Mouse (Mus musculus): ENCODE measurements around the gene Plekhh3. TPM values are rescaled to one million over a fixed set of nuclear protein-coding genes. Genes with fewer than 3 reads are reported as not detected.
"Not testable (repeated sequence)": the region's sequence is repeated elsewhere in the genome, so short reads cannot be mapped to it uniquely, and the experiment has no call there.

Plekhh3 gene
- polyA plus RNA-seq, 1 experiment from 2014 or later, result 28.7 TPM

DNA sequence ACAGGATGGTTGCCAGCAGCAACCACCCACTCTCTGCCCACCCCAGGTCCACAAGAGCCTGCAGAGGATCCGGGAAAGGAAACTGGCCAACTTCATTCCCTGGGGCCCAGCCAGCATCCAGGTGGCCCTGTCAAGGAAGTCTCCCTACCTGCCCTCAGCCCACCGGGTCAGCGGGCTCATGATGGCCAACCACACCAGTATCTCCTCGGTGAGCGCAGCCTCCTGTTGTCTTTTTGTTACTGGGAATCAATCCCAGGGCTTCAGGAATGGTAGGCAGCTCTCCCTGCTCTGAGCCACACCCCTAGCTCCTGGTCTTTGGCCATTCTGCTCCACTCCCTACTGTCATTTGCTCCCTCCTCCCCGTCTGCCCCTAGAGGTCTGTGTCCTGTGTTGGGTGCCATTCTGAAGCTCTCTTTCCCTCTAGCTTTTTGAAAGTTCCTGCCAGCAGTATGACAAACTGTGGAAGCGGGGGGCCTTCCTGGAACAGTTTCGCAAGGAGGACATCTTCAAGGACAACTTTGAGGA is 10.1 kb downstream of the Plekhh3 start:
- H3K9me3 ChIP-seq (replicated peaks); H3K9ac ChIP-seq; H3K4me3 ChIP-seq (replicated peaks); ATAC-seq (ENCODE audit: insufficient number of reproducible peaks, low FRiP score, low TSS enrichment, low read depth); H3K4me2 ChIP-seq (replicated peaks); H3K27ac ChIP-seq (replicated peaks): not testable (repeated sequence)
- H3K4me1 ChIP-seq, result peaks cover 37% of the 10 kb centered on the region
- peaks cover 37% of the 10 kb centered on the region for H3K36me3 ChIP-seq
- peaks cover 33% of the 10 kb centered on the region for H3K27me3 ChIP-seq
- whole genome bisulfite sequencing, result 74% methylated on average over 8 of the region's 8 CpGs

DNA sequence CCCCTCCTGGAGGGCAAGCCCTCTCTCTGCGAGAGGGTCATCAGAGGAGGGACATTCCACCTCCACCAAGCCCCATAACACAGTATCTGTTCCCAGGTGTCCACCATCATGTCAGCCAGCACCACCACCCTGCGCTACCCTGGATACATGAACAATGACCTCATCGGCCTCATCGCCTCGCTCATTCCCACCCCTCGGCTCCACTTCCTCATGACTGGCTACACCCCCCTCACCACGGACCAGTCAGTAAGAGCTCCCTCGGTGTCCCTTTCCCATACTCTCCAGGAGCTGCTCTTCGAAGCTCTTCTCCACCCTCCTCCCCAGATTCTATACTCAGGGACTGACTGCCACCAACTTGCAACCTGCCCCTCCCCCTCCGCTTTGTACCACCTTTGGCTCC is 11.0 kb downstream of the Plekhh3 start:
- not testable (repeated sequence) for ATAC-seq (ENCODE audit: insufficient number of reproducible peaks, low FRiP score, low TSS enrichment, low read depth); H3K27ac ChIP-seq (replicated peaks); H3K9ac ChIP-seq; H3K4me2 ChIP-seq (replicated peaks); H3K4me3 ChIP-seq (replicated peaks); H3K9me3 ChIP-seq (replicated peaks)
- Histone ChIP-seq H3K4me1 (peaks cover 41% of the 10 kb centered on the region), H3K27me3 (peaks cover 27% of the 10 kb centered on the region), H3K36me3 (peaks cover 30% of the 10 kb centered on the region)
- WGBS, result 77% methylated on average over 9 of the region's 10 CpGs

DNA sequence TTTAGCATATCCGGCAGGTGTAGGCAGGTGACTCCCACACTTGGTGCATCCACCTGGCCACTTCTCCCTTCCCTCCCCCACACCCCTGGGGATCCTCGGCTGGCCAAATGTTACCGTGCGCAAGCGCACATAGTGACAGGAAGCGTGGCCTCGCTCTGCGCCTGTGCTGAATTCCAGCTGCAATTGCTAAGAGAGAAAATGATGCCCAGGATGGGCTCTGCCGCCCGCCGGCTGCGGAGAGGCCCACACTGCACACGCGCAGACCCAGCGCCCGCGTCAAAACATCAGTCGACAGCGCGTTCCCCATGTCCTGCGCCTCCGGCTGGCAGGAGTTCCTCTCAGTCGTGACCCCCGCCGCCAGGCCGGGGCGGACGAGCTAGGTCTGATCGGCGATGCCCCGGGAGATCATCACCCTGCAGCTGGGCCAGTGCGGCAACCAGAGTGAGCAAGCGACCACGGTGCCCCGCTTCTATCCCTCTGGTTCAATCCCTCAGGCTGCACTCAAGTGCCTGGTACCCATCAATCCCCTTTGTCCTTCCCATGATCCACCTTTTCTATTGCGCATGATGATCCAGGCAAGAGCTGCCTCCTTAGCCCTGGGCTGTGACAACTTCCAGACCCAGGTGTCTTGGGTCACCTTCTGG is 15.3 kb downstream of the Plekhh3 start, which contains the start of gene Tubg2:
Tubg2 (plus strand) TSS at position 180 of the 644 bp plus-strand sequence.
- H3K27me3 ChIP-seq, result no peaks in the 10 kb centered on the region
- peak within 1 kb of the TSS; percentile 84 for H3K4me2 ChIP-seq (replicated peaks)
- H3K4me1 ChIP-seq, result peaks cover 15% of the 10 kb centered on the region
- peak within 1 kb of the TSS; percentile 82 for H3K27ac ChIP-seq (replicated peaks)
- peak within 1 kb of the TSS; percentile 48 for H3K4me3 ChIP-seq (replicated peaks)
- ATAC-seq (ENCODE audit: insufficient number of reproducible peaks, low FRiP score, low TSS enrichment, low read depth), result peak; percentile 79
- H3K9me3 ChIP-seq (replicated peaks), result no peaks in the 10 kb centered on the region
- H3K9ac ChIP-seq, result peak within 1 kb of the TSS; percentile 44
- WGBS, result 2% methylated on average over 36 of the region's 36 CpGs
- no peaks in the 10 kb centered on the region for H3K36me3 ChIP-seq

DNA sequence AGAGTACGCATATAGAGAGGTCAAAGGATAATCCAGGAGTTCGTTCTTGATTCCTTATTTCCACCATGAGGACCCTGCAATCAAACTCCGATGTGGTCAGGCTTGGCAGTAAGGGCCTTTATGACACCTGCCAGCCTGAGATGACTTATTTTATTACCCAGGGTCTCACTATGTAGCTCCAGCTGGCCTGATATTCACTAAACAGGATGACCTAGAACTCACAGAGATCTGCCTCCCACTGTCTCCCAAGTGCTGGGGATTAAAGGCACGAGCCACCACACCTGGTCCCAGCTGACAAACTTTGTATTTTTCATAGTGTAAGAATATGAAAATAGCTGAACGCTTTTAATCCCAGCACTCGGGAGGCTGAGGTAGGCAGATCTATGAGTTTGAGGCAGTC is 16.0 kb downstream of the Plekhh3 start:
- Histone ChIP-seq H3K36me3 (no peaks in the 10 kb centered on the region), H3K4me2 (replicated peaks) (peak overlapping the region; percentile 84), H3K27ac (replicated peaks) (no peak overlapping the region), H3K9ac (no peak overlapping the region), H3K27me3 (no peaks in the 10 kb centered on the region), H3K9me3 (replicated peaks) (no peaks in the 10 kb centered on the region), H3K4me3 (replicated peaks) (peak overlapping the region; percentile 48; the same call in 1 of the 2 replicates), H3K4me1 (peaks cover 15% of the 10 kb centered on the region)
- ATAC-seq (ENCODE audit: insufficient number of reproducible peaks, low FRiP score, low TSS enrichment, low read depth), result no peak
- 55% methylated on average over 6 of the region's 6 CpGs for WGBS

DNA sequence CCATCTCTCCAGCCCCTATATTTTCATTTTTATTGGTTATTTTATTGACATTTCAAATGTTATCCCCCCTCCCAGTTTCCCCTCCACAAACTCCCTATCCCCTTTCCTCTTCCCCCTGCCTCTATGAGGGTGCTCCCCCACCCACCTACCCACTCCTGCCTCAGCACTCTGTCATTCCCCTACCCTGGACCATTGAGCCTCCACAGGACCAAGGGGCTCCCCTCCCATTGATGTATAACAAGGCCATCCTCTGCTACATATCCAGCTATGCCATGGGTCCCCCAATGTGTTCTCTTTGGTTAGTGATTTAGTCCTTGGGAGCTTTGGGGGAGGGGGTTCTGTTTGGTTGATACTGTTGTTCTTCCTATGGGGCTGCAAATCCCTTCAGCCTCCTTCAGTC is 16.5 kb downstream of the Plekhh3 start:
- no peaks in the 10 kb centered on the region for H3K9me3 ChIP-seq (replicated peaks)
- H3K4me1 ChIP-seq, result peaks cover 18% of the 10 kb centered on the region
- ATAC-seq (ENCODE audit: insufficient number of reproducible peaks, low FRiP score, low TSS enrichment, low read depth), result no peak
- H3K36me3 ChIP-seq, result no peaks in the 10 kb centered on the region
- H3K4me3 ChIP-seq (replicated peaks), result no peak overlapping the region
- no peak overlapping the region for H3K9ac ChIP-seq
- no peak overlapping the region for H3K4me2 ChIP-seq (replicated peaks)
- H3K27me3 ChIP-seq, result no peaks in the 10 kb centered on the region
- H3K27ac ChIP-seq (replicated peaks), result no peak overlapping the region

DNA sequence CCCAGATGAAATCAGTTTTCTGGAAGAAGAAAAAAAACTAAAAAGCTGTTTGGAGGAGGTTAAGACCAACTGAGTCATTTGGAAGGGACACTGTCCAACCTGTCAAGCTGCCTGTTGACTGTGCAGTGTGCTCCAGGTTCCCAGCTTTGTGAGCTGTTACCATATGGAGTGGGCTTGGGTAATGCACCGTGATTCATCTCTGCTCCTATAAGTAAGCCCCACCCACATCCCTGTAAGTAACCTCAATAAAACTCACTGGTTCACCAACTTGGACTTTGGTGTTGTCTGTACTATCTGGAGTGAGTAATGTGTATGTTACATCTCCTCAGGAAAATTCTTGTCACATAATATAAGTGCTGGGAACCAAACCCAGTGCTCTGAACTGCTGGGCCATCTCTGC is 18.3 kb downstream of the Plekhh3 start:
- ATAC-seq (ENCODE audit: insufficient number of reproducible peaks, low FRiP score, low TSS enrichment, low read depth), result no peak
- Histone ChIP-seq H3K36me3 (no peaks in the 10 kb centered on the region), H3K4me3 (replicated peaks) (no peak overlapping the region), H3K9me3 (replicated peaks) (no peaks in the 10 kb centered on the region), H3K4me1 (peaks cover 29% of the 10 kb centered on the region), H3K27me3 (no peaks in the 10 kb centered on the region), H3K27ac (replicated peaks) (no peak overlapping the region), H3K9ac (no peak overlapping the region), H3K4me2 (replicated peaks) (no peak overlapping the region)
- WGBS, result 54% methylated on average over 1 of the region's 1 CpGs

DNA sequence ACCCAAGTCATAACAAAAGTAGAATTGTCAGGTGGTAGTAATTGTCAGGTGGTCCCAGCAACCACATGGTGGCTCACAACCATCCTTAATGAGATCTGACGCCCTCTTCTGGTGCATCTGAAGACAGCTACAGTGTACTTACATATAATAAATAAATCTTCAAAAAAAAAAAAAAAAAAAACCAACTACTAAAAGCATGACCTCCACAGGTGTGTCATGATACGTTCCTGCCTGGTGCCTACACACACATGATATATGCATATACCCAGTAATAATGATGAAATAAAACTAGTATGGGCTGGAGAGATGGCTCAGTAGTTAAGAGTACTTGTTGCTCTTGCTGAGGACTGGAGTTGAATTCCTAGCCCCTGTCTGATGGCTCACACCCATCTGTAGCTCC is 20.1 kb downstream of the Plekhh3 start:
- no peak overlapping the region for H3K27ac ChIP-seq (replicated peaks)
- H3K9me3 ChIP-seq (replicated peaks), result no peaks in the 10 kb centered on the region
- no peaks in the 10 kb centered on the region for H3K36me3 ChIP-seq
- H3K9ac ChIP-seq, result no peak overlapping the region
- peaks cover 24% of the 10 kb centered on the region for H3K4me1 ChIP-seq
- no peak overlapping the region for H3K4me2 ChIP-seq (replicated peaks)
- 55% methylated on average over 2 of the region's 2 CpGs for WGBS
- no peaks in the 10 kb centered on the region for H3K27me3 ChIP-seq
- H3K4me3 ChIP-seq (replicated peaks), result no peak overlapping the region
- ATAC-seq (ENCODE audit: insufficient number of reproducible peaks, low FRiP score, low TSS enrichment, low read depth), result no peak

DNA sequence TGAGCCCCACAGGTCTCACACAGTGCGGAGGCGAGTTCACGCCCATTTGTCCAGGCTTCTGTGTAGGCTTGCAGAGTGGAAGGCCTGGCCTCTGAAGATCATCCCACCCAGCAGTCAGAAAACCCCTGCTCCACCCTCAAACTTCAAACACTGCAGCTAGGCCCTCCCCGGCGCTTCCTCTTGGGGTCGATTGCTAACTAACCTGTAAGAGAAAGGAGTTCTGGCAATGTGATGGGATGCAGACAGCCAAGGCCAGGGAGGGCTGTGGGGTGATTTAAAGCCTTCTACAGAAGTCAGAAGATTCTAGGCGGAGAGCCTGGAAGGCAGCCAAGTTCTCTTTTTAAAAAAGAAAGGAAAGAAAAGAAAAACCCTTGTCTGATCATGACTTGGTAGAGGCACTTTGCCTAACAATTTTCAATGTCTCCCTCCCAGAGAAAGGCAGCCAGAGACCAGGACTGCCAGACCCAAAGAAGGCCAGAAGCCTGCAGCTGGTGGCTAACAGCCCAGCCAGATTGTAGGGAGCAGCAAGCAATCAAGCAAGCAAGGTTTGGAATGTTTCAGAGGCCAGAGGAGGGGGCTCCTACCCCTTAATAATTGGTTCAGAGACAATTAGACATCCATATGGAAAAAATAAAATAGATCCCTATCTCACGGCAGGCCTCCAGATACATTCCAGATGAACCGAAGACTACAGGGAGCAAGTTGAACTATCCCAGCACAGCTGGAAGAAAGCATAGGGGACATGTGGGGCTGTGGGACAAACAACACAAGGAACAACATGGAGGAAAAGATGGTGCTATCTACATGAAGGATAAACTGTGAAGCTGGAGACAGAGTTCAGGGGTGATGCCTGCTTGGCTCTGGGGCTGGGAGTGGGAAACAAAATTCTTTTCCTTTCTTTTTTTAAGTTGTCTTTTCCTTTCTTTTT is 21.7 kb downstream of the Plekhh3 start:
- Histone ChIP-seq H3K36me3 (no peaks in the 10 kb centered on the region), H3K27me3 (no peaks in the 10 kb centered on the region), H3K4me3 (replicated peaks) (no peak overlapping the region), H3K4me2 (replicated peaks) (0 out of 2 replicates have a peak overlapping the region, but pooled peaks have one; percentile 8), H3K9ac (no peak overlapping the region), H3K27ac (replicated peaks) (peak overlapping the region; percentile 84), H3K4me1 (peaks cover 14% of the 10 kb centered on the region), H3K9me3 (replicated peaks) (no peaks in the 10 kb centered on the region)
- ATAC-seq (ENCODE audit: insufficient number of reproducible peaks, low FRiP score, low TSS enrichment, low read depth), result peak; percentile 75
- 19% methylated on average over 9 of the region's 9 CpGs for WGBS

DNA sequence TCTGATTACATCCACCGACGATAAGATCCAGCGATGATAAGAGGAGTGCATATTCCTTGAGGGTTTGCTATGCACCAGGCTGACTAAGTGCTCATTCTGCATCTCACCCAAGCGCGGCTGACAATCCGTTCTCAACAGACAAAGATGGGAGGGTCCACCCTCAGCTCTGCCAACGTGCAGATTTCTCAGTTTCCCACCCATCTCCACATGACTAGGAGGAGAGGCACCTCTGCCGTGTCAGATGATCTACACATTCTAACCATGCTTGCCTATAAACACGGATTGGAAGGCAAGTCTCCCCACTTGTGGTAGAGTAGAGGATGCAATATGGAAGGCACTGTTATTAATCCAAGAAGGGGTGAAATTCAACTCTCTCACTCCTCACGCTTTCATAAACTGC is 22.4 kb downstream of the Plekhh3 start:
- H3K4me2 ChIP-seq (replicated peaks), result 0 out of 2 replicates have a peak overlapping the region, but pooled peaks have one; percentile 8
- peak overlapping the region; percentile 84 for H3K27ac ChIP-seq (replicated peaks)
- no peaks in the 10 kb centered on the region for H3K36me3 ChIP-seq
- H3K4me1 ChIP-seq, result peaks cover 17% of the 10 kb centered on the region
- no peak overlapping the region for H3K4me3 ChIP-seq (replicated peaks)
- H3K9me3 ChIP-seq (replicated peaks), result no peaks in the 10 kb centered on the region
- no peak for ATAC-seq (ENCODE audit: insufficient number of reproducible peaks, low FRiP score, low TSS enrichment, low read depth)
- no peak overlapping the region for H3K9ac ChIP-seq
- 33% methylated on average over 10 of the region's 10 CpGs for WGBS
- no peaks in the 10 kb centered on the region for H3K27me3 ChIP-seq

DNA sequence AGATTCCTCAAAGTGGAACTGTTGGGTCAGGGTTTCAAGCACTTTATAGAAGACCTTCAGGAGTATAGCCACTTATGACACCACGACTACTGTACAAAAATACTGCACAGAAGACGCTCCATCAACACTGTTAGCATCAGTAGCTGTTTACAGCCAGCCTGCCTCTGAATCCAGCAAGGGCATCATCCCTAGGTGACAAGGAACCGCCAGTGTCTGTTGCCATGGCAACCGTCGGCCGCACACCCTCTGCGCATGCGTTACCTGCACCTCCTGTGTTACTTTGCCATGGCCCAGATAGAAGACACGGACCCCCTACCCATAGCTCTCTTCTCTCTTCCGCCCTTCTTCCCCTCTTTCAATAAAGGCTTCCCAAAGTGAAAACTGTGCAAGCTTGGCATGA is 24.8 kb downstream of the Plekhh3 start:
- WGBS, result 36% methylated on average over 10 of the region's 10 CpGs
- no peak for ATAC-seq (ENCODE audit: insufficient number of reproducible peaks, low FRiP score, low TSS enrichment, low read depth)
- Histone ChIP-seq H3K9ac (no peak overlapping the region), H3K36me3 (no peaks in the 10 kb centered on the region), H3K9me3 (replicated peaks) (no peaks in the 10 kb centered on the region), H3K4me3 (replicated peaks) (no peak overlapping the region), H3K4me1 (peaks cover 22% of the 10 kb centered on the region), H3K4me2 (replicated peaks) (no peak overlapping the region), H3K27ac (replicated peaks) (no peak overlapping the region), H3K27me3 (no peaks in the 10 kb centered on the region)
